Mouse (Mus musculus) adrenal gland, adult (tissue): Measurements from ENCODE around the gene Gm11027.
A peak's percentile ranks its signal among the peaks of the same experiment; 100 is the strongest.

Experiments used
- DNase-seq, 2 experiments: peaks; one replicate each; pipeline ENCODE4 v3.0.0; 2022 to 2023; ENCODE audit warnings: low spot score in 1 of 2; ENCODE audit not compliant: inconsistent age in 2 of 2

The Gm11027 gene

GRCm38 (mm10) chr12:116278541-116278940 is 3.4 kb downstream of the Gm11027 start:
- DNase-seq, result peak in 1 of 2 experiments; percentile 72

- DNase-seq, result no peak
Measured at GRCm38 (mm10) chr12:116279181-116279580, 4.0 kb downstream of the Gm11027 start.

GRCm38 (mm10) chr12:116280149-116280652 is 5.0 kb downstream of the Gm11027 start:
- no peak for DNase-seq

GRCm38 (mm10) chr12:116280653-116281364 is 5.6 kb downstream of the Gm11027 start, which contains the start of gene Esyt2:
Gene Esyt2, plus strand, starts transcription at chr12:116281196.
- peak; percentile 100 for DNase-seq

- DNase-seq, result peak; percentile 53 to 79
Measured at GRCm38 (mm10) chr12:116281427-116282281, 6.5 kb downstream of the Gm11027 start.

- DNase-seq, result no peak
Measured at GRCm38 (mm10) chr12:116282856-116283255, 7.7 kb downstream of the Gm11027 start.

- no peak for DNase-seq
Measured at GRCm38 (mm10) chr12:116283511-116283910, 8.3 kb downstream of the Gm11027 start.

GRCm38 (mm10) chr12:116293185-116293584 is 18.0 kb downstream of the Gm11027 start:
- no peak for DNase-seq

- DNase-seq, result peak in 1 of 2 experiments; percentile 70
Measured at GRCm38 (mm10) chr12:116293599-116294292, 18.6 kb downstream of the Gm11027 start.

- no peak for DNase-seq
Measured at GRCm38 (mm10) chr12:116299906-116300305, 24.7 kb downstream of the Gm11027 start.

- no peak for DNase-seq
Measured at GRCm38 (mm10) chr12:116302181-116302580, 27.0 kb downstream of the Gm11027 start.

GRCm38 (mm10) chr12:116306042-116306441 is 30.9 kb downstream of the Gm11027 start:
- DNase-seq, result peak; percentile 31 to 82

- DNase-seq, result peak in 1 of 2 experiments; percentile 37
Measured at GRCm38 (mm10) chr12:116307870-116308269, 32.7 kb downstream of the Gm11027 start.

GRCm38 (mm10) chr12:116308612-116309011 is 33.4 kb downstream of the Gm11027 start:
- DNase-seq, result no peak

GRCm38 (mm10) chr12:116313816-116314215 is 38.6 kb downstream of the Gm11027 start:
- DNase-seq, result no peak

GRCm38 (mm10) chr12:116315498-116315897 is 40.3 kb downstream of the Gm11027 start:
- no peak for DNase-seq

GRCm38 (mm10) chr12:116317818-116318217 is 42.6 kb downstream of the Gm11027 start:
- no peak for DNase-seq
